Mouse (Mus musculus) midbrain, postnatal 0 days (tissue): ENCODE measurements at regions not wholly inside any gene's neighbourhood (a gene's known extent, or its start where the extent isn't known, plus 50 kb on each side); places are given as distances from the start of the nearest gene placed in this dataset.

Source experiments
- ATAC-seq: fragments of 200-750 bp; cut with Nextera tagmentation; 2 replicates; pipeline ENCODE4 v1.8.0; 2017; ENCODE audit warnings: moderate number of reproducible peaks, mild to moderate bottlenecking, moderate TSS enrichment, moderate library complexity; ENCODE audit not compliant: low FRiP score
- DNase-seq: peaks from one replicate; pipeline ENCODE4 v3.0.0-alpha.2; 2015; ENCODE audit warnings: low spot score
- H3K27ac ChIP-seq: fragments of 300-500 bp; sonication (generic); 2 replicates; pipeline ENCODE4 v1.5.1; 2014; ENCODE audit warnings: low read depth, mild to moderate bottlenecking, low read length, mixed read lengths
- H3K27me3 ChIP-seq: fragments of 300-500 bp; sonication (generic); 2 replicates; pipeline ENCODE4 v1.6.1; 2014; ENCODE audit warnings: low read length, control low read depth, mixed read lengths; ENCODE audit not compliant: insufficient read depth
- H3K36me3 ChIP-seq: fragments of 300-500 bp; sonication (generic); 2 replicates; pipeline ENCODE4 v1.6.1; 2014; ENCODE audit warnings: low read length, control low read depth, mixed read lengths; ENCODE audit not compliant: insufficient read depth
- H3K4me1 ChIP-seq: fragments of 300-500 bp; sonication (generic); 2 replicates; pipeline ENCODE4 v1.6.1; 2014; ENCODE audit warnings: mild to moderate bottlenecking, control low read depth, antibody characterized with exemption, low read length, mixed read lengths; ENCODE audit not compliant: insufficient read depth
- H3K4me2 ChIP-seq: fragments of 300-500 bp; sonication (generic); 2 replicates; pipeline ENCODE4 v1.6.1; 2014; ENCODE audit warnings: low read depth, mild to moderate bottlenecking, low read length, mixed read lengths; ENCODE audit not compliant: poor library complexity, severe bottlenecking
- H3K4me3 ChIP-seq: fragments of 300-500 bp; sonication (generic); 2 replicates; pipeline ENCODE4 v1.5.1; 2014; ENCODE audit warnings: low read depth, mild to moderate bottlenecking, low read length, moderate library complexity
- H3K9ac ChIP-seq: fragments of 300-500 bp; sonication (generic); replicated peaks from 2 replicates; pipeline ENCODE4 v1.6.1; 2014; ENCODE audit warnings: mild to moderate bottlenecking, low read length, moderate library complexity, mixed read lengths; ENCODE audit not compliant: poor library complexity, severe bottlenecking
- H3K9me3 ChIP-seq: fragments of 300-500 bp; sonication (generic); 2 replicates; pipeline ENCODE4 v1.6.1; 2016; ENCODE audit warnings: low read length, control low read depth
- CTCF ChIP-seq: IDR thresholded peaks from 2 replicates; pipeline ENCODE4 v1.5.1; 2016; ENCODE audit warnings: antibody characterized with exemption, mild to moderate bottlenecking
- WGBS: fragments of 180-500 bp; shearing (Covaris S2); extraction: QIAGEN DNeasy Blood & Tissue Kit; methylation state at CpG from one replicate; pipeline ENCODE4 v1.1.7; 2014; 5-methylcytosine and 5-hydroxymethylcytosine counted together

GRCm38 (mm10) chr15:31138637-31139036 lies 85.5 kb upstream of the Dap start:
- Histone ChIP-seq H3K36me3 (no peaks in the 10 kb centered on the region), H3K27me3 (no peaks in the 10 kb centered on the region), H3K4me1 (no peaks in the 10 kb centered on the region), H3K9ac (no peak overlapping the region), H3K27ac (no peak overlapping the region), H3K4me3 (no peak overlapping the region), H3K9me3 (no peaks in the 10 kb centered on the region), H3K4me2 (no peak overlapping the region)
- TF ChIP-seq CTCF, result no peak
- no peak for DNase-seq
- 95% methylated on average over 6 of the region's 6 CpGs for WGBS
- no peak for ATAC-seq

- Histone ChIP-seq H3K4me1 (no peaks in the 10 kb centered on the region), H3K27me3 (no peaks in the 10 kb centered on the region), H3K4me2 (no peak overlapping the region), H3K9ac (no peak overlapping the region), H3K27ac (no peak overlapping the region), H3K9me3 (no peaks in the 10 kb centered on the region), H3K4me3 (no peak overlapping the region), H3K36me3 (no peaks in the 10 kb centered on the region)
- ATAC-seq (no peak), DNase-seq (no peak)
- WGBS, result 83% methylated on average over 4 of the region's 4 CpGs
- TF ChIP-seq CTCF, result no peak
Measured at GRCm38 (mm10) chr15:31141750-31142149, 82.4 kb upstream of the Dap start.

GRCm38 (mm10) chr15:31148251-31149145 lies 75.6 kb upstream of the Dap start:
- Histone ChIP-seq H3K9ac (no peak overlapping the region), H3K27ac (no peak overlapping the region), H3K36me3 (no peaks in the 10 kb centered on the region), H3K4me1 (no peaks in the 10 kb centered on the region), H3K27me3 (peaks cover 3% of the 10 kb centered on the region; the same call in 1 of the 2 replicates), H3K4me2 (no peak overlapping the region), H3K9me3 (no peaks in the 10 kb centered on the region), H3K4me3 (no peak overlapping the region)
- no peak for DNase-seq
- ATAC-seq, result no peak
- WGBS, result 75% methylated on average over 10 of the region's 10 CpGs
- TF ChIP-seq CTCF, result no peak

DNA sequence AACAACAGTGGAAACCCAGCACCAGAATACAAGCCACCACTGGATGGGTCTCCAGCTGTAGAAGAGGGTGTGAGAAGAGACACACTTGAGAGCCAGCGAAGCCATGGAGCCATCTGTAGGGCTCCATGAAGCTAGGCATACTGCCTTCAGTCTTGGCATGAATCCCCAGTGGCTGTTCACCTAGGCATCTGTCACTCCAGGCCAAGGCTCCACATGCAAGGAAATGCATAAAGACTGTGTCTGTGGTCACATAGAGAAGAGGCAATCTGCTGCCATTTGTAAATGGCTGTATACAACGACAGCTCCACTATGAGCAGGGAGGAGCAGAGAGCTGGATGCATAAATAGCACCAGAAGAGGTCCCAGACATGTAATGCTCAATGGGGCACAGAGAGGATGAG lies 74.3 kb upstream of the Dap start:
- Histone ChIP-seq H3K4me2 (no peak overlapping the region), H3K4me1 (no peaks in the 10 kb centered on the region), H3K36me3 (no peaks in the 10 kb centered on the region), H3K9ac (no peak overlapping the region), H3K9me3 (no peaks in the 10 kb centered on the region), H3K27ac (no peak overlapping the region), H3K4me3 (no peak overlapping the region), H3K27me3 (peaks cover 3% of the 10 kb centered on the region; the same call in 1 of the 2 replicates)
- TF ChIP-seq CTCF, result no peak
- ATAC-seq (no peak), DNase-seq (no peak)
- WGBS, result 79% methylated on average over 2 of the region's 2 CpGs

- Histone ChIP-seq H3K4me1 (no peaks in the 10 kb centered on the region), H3K36me3 (no peaks in the 10 kb centered on the region), H3K4me2 (peak overlapping the region; percentile 25), H3K9ac (no peak overlapping the region), H3K27ac (no peak overlapping the region), H3K4me3 (no peak overlapping the region), H3K27me3 (peaks cover 3% of the 10 kb centered on the region; the same call in 1 of the 2 replicates), H3K9me3 (no peaks in the 10 kb centered on the region)
- WGBS, result 23% methylated on average over 21 of the region's 21 CpGs
- peak; percentile 89 for TF ChIP-seq CTCF
- peak; percentile 90 for DNase-seq
- ATAC-seq, result peak; percentile 89
Measured at GRCm38 (mm10) chr15:31150546-31151471, 73.3 kb upstream of the Dap start.
